Mouse (Mus musculus): ENCODE results near the gene Stmn3. TPM values are rescaled to one million over a fixed set of nuclear protein-coding genes. Genes with fewer than 3 reads are reported as not detected.

The Stmn3 gene
- not detected in 2 replicates for polyA plus RNA-seq (2012; ENCODE audit: insufficient read depth, insufficient read length, missing spikeins)

DNA sequence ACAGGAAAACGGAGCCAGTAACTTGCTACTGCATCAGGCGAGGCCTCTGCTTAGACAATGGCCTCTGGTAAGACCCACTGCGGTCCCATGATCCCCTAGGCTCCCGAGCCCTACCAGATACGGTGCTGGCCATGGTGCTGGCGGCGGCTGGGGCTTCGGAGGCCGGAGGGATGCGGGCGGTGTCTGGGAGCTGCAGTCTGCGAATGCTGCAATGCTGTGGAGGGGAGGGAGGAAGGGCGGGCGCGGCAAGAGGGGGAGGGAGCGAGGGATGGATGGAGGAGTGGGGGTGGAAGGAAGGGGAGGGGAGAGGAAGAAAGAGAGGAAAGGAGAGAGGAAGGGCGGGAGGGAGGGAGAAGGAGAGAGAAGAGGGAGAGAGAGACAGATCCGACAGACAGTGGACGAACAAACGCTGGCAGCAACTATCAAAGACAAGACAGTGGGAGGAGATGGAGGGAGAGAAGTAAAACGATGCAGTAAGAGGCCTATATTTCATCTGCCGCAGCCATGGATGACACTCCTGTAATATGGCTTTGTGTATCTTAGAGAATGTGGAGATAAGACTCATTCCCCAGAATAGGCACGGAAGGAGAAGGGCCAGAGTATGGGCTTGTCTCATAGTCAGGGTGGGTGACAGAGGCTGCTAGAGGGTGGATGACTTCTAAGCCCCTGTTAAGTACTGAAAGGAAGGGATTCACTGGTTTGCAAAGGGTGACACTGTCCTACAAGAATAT lies at the start of gene Stmn3:
Gene Stmn3 (minus strand): TSS at position 421 of the 731 bp plus-strand sequence.
- H3K4me1 ChIP-seq (ENCODE audit: control insufficient read depth, insufficient read depth, insufficient read length, low read length), result peaks cover 10% of the 10 kb centered on the region; the same call in 1 of the 2 replicates
- peak within 1 kb of the TSS; percentile 35 for H3K4me3 ChIP-seq (ENCODE audit: insufficient read depth, low read depth, low read length)
- H3K27ac ChIP-seq (replicated peaks; ENCODE audit: low read depth, low read length), result no peak within 1 kb of the TSS

DNA sequence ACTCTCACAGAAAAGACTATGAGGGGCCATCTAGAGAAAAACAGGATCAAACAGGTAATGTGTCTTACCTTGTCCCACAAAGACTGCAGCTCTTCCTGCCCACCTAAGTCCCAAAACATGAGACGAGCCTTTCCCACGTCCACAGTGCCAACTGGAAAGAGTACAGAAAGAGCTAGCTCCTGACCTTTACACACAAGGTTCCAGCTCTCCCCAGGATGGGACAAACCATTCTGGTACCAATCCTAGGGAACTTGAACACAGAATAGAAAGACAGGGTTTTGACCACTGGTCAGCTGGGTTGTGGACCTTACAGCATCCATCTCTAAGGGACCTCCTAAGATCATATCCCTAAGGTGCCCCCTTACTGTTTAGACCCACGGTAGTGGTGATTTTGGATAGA lies 49.6 kb upstream of the Stmn3 start:
- H3K27ac ChIP-seq (replicated peaks; ENCODE audit: low read depth, low read length), result no peak overlapping the region
- H3K4me3 ChIP-seq (ENCODE audit: insufficient read depth, low read depth, low read length), result peak overlapping the region; percentile 86
- peaks cover 8% of the 10 kb centered on the region for H3K4me1 ChIP-seq (ENCODE audit: control insufficient read depth, insufficient read depth, insufficient read length, low read length)

DNA sequence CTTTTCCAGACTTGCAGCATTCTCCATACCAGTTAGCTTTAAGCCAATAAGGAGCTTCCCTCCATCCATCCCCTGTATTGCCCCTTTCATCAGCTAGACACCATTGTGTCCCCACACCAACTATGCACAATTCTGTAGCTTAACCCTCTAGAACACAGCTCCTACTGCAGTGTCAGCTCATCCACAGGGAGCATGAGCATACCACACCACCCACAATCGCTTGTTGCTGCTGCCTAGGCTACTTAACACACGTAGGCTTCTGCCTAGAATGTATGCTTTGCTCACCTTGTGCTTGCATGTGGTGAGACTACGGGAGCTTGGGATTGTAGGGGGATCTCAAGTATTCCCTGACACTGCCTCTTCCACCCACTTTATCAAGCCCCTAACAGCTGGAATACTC lies 42.5 kb upstream of the Stmn3 start:
- Histone ChIP-seq H3K4me3 (ENCODE audit: insufficient read depth, low read depth, low read length) (no peak overlapping the region), H3K27ac (replicated peaks; ENCODE audit: low read depth, low read length) (no peak overlapping the region), H3K4me1 (ENCODE audit: control insufficient read depth, insufficient read depth, insufficient read length, low read length) (no peaks in the 10 kb centered on the region)

DNA sequence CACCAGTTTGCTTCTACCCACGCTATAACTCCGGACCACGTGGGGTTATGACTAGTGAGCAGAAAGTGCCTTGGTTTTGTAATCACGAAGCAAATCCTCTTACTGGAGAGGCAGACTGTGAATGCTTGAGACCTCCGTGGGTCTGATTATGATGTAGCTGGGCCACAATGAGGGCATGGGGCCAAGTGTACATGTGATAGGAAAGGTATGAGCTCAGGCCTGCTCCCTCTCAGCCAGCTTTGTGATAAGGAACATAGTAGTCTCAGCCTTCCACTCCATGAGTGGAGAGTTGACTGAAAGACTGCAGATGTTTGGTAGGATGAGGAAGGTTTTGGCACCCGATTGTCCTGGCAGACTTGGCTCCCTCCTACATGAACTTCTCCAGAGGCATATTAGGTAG lies 28.5 kb upstream of the Stmn3 start:
- H3K4me3 ChIP-seq (ENCODE audit: insufficient read depth, low read depth, low read length), result no peak overlapping the region
- H3K4me1 ChIP-seq (ENCODE audit: control insufficient read depth, insufficient read depth, insufficient read length, low read length), result no peaks in the 10 kb centered on the region
- no peak overlapping the region for H3K27ac ChIP-seq (replicated peaks; ENCODE audit: low read depth, low read length)

DNA sequence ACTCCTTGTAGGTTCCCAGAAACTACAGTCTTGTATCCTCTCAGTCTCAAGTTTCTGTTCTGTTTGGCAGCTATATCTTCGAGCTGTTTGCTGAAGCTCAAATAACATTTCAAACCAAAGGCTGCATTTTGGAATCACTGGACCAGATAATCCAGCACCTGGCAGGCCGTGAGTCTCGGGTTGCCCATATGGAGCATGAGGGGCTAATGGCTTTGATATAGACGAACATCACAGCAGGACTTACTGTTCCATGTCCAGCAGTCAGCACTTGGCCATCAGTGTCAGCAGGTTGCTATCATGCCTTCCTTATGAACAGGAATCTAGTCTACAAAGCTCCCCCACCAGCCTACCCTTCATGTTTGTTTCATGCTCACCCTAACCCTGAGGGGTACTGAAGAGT lies 26.1 kb upstream of the Stmn3 start:
- H3K4me3 ChIP-seq (ENCODE audit: insufficient read depth, low read depth, low read length), result no peak overlapping the region
- no peak overlapping the region for H3K27ac ChIP-seq (replicated peaks; ENCODE audit: low read depth, low read length)
- no peaks in the 10 kb centered on the region for H3K4me1 ChIP-seq (ENCODE audit: control insufficient read depth, insufficient read depth, insufficient read length, low read length)

DNA sequence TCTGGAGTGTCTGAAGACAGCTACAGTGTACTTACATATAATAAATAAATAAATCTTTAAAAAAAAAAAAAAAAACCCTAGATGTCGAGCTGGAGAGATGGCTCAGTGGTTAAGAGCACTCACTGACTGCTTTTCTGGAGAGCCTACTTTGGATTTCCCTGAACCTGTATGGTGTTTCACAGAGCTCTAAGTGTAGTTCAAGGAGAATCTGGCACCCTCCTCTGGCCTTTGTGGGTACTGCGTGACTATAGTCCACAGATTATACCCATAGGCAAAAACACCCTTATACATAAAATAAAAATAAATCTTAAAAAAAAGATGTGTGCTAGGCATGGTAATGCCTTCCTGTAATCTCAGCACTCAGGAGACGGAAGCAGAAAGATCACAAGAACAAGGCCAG lies 19.7 kb upstream of the Stmn3 start:
- Histone ChIP-seq H3K4me3 (ENCODE audit: insufficient read depth, low read depth, low read length) (no peak overlapping the region), H3K27ac (replicated peaks; ENCODE audit: low read depth, low read length) (no peak overlapping the region), H3K4me1 (ENCODE audit: control insufficient read depth, insufficient read depth, insufficient read length, low read length) (no peaks in the 10 kb centered on the region)

DNA sequence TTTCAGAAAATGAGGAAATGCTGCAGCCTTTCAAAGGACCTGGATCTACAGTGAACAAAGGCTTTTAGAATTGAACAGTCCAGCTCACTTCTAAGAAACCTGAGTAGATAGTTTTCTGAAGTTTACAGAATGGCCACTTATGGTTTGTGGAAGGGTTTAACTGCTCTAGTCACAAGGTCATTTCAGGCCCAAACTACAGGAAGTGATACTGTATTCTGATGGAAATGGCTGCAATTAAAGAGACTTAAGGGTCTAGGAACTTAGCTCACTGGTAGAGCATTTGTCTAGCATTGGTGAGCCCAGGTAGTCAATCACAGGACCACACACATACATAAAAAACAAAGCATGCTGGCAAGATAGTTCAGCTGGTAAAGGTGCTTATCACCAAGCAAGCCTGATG lies 18.2 kb upstream of the Stmn3 start:
- H3K27ac ChIP-seq (replicated peaks; ENCODE audit: low read depth, low read length), result no peak overlapping the region
- H3K4me3 ChIP-seq (ENCODE audit: insufficient read depth, low read depth, low read length), result no peak overlapping the region
- H3K4me1 ChIP-seq (ENCODE audit: control insufficient read depth, insufficient read depth, insufficient read length, low read length), result no peaks in the 10 kb centered on the region

DNA sequence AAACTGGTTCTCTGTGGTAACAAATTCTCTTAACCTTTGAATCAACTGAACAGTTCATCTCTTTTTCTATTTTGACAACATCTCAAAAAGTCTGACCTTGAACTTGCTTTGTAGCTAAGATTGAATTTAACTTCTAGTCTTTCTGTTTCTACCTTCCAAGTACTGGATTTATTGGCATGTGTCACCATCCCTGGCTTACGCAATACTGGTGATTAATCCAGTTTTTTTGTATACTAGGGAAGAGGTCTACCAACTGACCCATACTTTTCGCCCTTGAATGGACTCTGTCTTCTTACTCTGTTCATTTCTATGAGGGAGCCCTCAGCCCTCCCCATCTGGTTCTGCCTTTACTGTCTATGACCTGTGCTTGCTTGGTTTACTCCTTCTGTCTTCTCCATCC lies 11.8 kb upstream of the Stmn3 start:
- H3K4me1 ChIP-seq (ENCODE audit: control insufficient read depth, insufficient read depth, insufficient read length, low read length), result no peaks in the 10 kb centered on the region
- H3K27ac ChIP-seq (replicated peaks; ENCODE audit: low read depth, low read length), result no peak overlapping the region
- H3K4me3 ChIP-seq (ENCODE audit: insufficient read depth, low read depth, low read length), result no peak overlapping the region

DNA sequence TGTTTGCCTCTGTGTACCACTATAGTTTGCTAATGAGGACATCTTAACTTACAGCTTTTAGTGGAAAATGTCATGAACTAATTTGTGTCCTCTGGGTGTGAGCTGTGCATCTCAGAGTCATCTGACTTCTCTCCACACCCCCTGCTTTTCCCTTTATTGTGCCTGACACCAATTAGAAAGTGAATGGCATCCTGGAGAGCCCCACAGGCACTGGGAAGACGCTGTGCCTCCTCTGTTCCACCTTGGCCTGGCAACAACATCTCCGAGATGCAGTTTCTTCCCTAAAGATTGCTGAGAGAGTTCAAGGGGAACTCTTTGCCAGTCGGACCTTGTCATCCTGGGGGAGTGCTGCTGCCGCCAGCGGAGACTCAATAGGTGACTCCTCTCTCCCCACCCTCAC lies 7.8 kb upstream of the Stmn3 start:
- Histone ChIP-seq H3K4me3 (ENCODE audit: insufficient read depth, low read depth, low read length) (no peak overlapping the region), H3K27ac (replicated peaks; ENCODE audit: low read depth, low read length) (no peak overlapping the region), H3K4me1 (ENCODE audit: control insufficient read depth, insufficient read depth, insufficient read length, low read length) (no peaks in the 10 kb centered on the region; the same call in 1 of the 2 replicates)

DNA sequence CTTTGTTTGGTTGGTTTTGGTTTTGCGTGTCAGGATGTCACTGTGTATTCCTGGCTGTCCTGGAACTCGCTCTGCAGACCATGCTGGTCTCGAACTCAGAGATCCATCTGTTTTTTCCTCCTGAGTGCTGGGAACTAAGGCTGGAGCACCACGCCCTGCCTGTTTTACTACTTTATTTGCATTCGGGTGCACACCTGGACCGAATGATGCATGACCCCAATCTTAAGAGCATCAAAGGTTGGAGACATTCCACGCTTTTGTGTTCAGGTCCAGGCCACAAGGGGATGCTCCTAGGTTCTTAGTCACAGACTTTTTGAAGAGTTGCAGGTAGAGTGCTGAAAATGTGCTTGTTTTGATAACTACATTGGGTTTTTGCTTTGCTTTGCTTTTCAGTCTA lies 5.8 kb upstream of the Stmn3 start:
- Histone ChIP-seq H3K27ac (replicated peaks; ENCODE audit: low read depth, low read length) (no peak overlapping the region), H3K4me3 (ENCODE audit: insufficient read depth, low read depth, low read length) (peak overlapping the region; percentile 84), H3K4me1 (ENCODE audit: control insufficient read depth, insufficient read depth, insufficient read length, low read length) (no peaks in the 10 kb centered on the region; the same call in 1 of the 2 replicates)

DNA sequence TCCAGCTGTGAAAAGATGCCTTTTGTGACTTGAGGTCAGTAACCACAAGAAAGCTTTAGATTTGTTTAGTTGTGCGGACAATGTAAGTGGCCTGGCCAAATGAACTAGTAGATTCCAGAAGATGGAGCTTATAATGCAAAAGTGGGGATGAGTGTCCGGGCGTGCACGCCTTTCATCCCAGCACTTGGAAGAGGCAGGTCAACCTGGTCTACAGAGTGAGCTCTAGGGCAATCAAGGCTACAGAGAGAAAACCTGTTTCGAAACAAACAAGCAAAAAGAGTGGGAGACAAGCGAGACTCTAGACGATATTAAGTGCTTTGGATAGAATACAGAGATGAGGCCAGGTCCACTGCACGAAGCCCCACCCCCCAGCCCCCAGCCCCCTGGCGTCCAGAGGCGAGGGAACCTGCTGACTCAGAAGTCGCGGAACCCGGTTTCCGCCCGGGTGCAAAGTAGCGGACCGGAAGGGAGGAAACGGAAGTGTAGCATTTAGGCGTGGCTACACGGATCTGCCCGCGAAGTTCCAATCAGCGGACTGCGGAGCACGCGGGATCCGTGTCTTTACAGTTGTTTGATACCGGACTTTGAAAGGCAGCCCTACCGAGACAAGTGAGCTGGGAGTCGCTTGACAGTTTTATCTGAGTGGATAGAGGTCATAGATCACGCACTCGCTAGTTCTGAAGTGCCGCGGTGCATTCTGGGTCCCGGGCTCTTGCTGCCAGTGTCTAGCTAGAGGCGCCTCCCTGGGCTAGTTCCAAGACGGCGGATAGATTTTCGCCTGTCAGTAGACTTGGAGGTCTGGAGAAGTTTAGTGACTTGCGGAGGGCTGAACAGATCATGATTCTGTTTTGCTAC lies 5.2 kb upstream of the Stmn3 start, which contains the start of gene Rtel1:
Gene Rtel1 (plus strand): TSS at position 492 of the 855 bp plus-strand sequence.
- Histone ChIP-seq H3K27ac (replicated peaks; ENCODE audit: low read depth, low read length) (peak within 1 kb of the TSS; percentile 92), H3K4me3 (ENCODE audit: insufficient read depth, low read depth, low read length) (peak within 1 kb of the TSS; percentile 84), H3K4me1 (ENCODE audit: control insufficient read depth, insufficient read depth, insufficient read length, low read length) (no peaks in the 10 kb centered on the region; the same call in 1 of the 2 replicates)

DNA sequence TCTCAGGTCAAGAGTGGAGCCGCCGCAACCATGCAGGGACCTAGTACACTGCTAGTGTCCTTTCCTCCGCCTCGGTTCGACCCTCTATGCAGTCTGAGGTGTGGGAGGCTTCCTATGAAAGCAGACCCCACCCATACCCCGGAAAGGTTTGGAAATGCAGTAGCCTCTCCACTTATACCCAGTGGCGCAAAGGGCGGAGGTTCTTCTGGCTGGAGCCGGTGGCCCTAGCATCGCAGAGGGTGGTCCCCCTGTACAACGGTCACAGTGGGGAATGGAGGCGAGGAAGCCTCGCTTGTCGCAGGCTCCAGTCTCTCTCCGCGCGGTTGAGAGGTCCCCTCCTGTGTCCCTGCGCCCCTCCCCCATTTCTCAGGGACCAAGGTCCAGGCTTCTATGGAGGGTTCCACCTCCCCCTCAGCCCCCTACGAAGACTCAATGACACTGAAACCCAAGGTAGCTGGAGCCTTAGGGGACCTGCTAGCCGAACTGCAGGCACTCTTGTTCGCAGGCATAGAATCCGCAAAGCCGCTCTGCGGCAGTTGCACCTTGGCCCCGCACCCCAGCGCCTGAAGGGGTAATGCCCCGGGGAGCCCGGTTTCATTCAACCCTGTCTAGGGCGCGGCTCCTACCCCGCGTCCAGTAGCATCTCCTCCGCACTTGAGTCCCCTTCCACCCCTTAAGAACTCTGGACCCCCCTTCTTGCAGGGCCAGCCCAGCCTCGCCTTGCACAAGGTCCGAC lies 788 bp downstream of the Stmn3 start:
- peaks cover 10% of the 10 kb centered on the region; the same call in 1 of the 2 replicates for H3K4me1 ChIP-seq (ENCODE audit: control insufficient read depth, insufficient read depth, insufficient read length, low read length)
- H3K27ac ChIP-seq (replicated peaks; ENCODE audit: low read depth, low read length), result no peak overlapping the region
- peak overlapping the region; percentile 35 for H3K4me3 ChIP-seq (ENCODE audit: insufficient read depth, low read depth, low read length)

DNA sequence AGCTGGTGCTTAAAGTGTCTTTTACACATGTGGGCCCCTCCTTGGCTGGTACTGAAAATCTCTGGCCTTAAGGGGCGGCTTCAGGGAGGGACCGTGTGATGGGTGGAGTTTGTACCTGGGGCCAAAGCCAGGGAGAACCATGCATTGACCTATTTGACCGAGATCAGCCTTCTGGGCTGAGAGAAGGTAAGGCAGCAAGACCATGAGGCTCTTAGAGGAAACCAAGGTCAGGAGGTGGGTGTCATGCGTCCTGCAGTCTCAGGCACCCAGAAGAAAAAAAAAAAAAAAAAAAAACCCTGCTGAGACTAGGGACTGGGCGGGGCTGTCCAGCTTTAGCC lies 1.3 kb downstream of the Stmn3 start:
- H3K4me3 ChIP-seq (ENCODE audit: insufficient read depth, low read depth, low read length), result no peak overlapping the region
- peaks cover 10% of the 10 kb centered on the region; the same call in 1 of the 2 replicates for H3K4me1 ChIP-seq (ENCODE audit: control insufficient read depth, insufficient read depth, insufficient read length, low read length)
- H3K27ac ChIP-seq (replicated peaks; ENCODE audit: low read depth, low read length), result no peak overlapping the region

DNA sequence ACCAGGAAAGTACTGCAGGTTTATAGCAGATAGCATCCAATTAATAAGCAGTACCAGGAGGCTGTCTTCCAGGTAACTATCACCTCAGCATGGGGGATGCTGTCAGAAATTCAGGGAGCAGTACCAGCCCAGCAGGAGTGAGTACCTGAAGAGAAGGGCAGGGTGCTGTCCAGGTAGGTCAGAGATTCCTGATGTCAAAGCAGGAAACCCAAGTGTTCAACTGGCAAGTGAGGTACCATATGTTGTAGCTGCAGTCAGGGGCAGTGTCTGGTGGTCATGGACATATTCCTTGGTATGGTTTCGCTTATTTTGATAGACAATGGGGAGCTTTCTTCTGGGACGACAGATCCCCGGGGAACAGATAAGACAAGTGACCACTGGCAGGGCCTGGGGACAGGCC lies 1.9 kb downstream of the Stmn3 start:
- Histone ChIP-seq H3K4me1 (ENCODE audit: control insufficient read depth, insufficient read depth, insufficient read length, low read length) (peaks cover 10% of the 10 kb centered on the region; the same call in 1 of the 2 replicates), H3K4me3 (ENCODE audit: insufficient read depth, low read depth, low read length) (no peak overlapping the region), H3K27ac (replicated peaks; ENCODE audit: low read depth, low read length) (no peak overlapping the region)

DNA sequence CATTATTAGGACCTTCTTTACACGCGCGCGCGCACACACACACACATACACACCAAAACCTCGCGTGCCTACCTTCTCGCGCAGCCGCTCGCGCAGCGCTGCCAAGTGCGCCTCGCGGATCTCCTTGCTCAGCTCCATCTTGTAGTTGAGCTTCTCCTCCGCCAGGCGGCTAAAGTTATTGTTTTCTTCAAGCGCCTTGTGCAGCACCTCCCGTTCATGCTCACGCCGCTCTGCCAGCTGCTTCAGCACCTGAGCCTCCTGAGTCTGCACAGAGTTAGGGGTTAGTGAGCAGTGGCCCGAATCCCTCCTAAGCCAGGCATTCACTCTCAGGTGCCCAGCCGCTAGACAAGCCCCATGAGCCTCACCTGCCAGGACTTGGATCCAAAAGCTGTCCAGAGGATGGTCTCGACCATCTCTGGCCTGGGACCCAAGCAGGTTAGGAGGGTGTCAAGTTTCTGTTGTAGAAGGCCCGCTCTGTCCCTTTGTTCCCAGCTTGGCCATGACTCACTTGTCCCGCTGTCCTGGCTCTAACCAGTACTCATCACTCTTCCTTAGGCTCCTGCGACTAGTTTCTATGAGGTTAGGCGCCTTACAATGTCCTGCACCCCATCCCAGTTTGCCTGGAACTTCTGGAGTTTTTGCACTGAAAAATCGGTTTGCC lies 7.0 kb downstream of the Stmn3 start:
- H3K4me3 ChIP-seq (ENCODE audit: insufficient read depth, low read depth, low read length), result no peak overlapping the region
- no peak overlapping the region for H3K27ac ChIP-seq (replicated peaks; ENCODE audit: low read depth, low read length)
- no peaks in the 10 kb centered on the region for H3K4me1 ChIP-seq (ENCODE audit: control insufficient read depth, insufficient read depth, insufficient read length, low read length)
